Mouse (Mus musculus): ENCODE data around the gene Clec2l. TPM values are rescaled to one million over a fixed set of nuclear protein-coding genes. Genes with fewer than 3 reads are reported as not detected.

The Clec2l gene
- polyA plus RNA-seq, 2 experiments: 6.3 to 16.1 TPM

- no peak overlapping the region for H3K9ac ChIP-seq (ENCODE audit: low read depth, low read length, severe bottlenecking)
- H3K9me3 ChIP-seq (ENCODE audit: control insufficient read depth, low read length): no peaks in the 10 kb centered on the region
- H3K4me3 ChIP-seq (replicated peaks; ENCODE audit: low read length): no peak overlapping the region
- H3K27ac ChIP-seq (replicated peaks; ENCODE audit: low read depth, low read length): no peak overlapping the region
- 55% methylated on average over 5 of the region's 5 CpGs for WGBS
- ATAC-seq (ENCODE audit: low FRiP score, low read depth) (no peak), DNase-seq (ENCODE audit: low spot score) (no peak)
- no peaks in the 10 kb centered on the region for H3K4me1 ChIP-seq (ENCODE audit: control insufficient read depth, insufficient read depth, low read length)
- H3K4me2 ChIP-seq (replicated peaks; ENCODE audit: low read depth, low read length, severe bottlenecking): no peak overlapping the region
- peaks cover 32% of the 10 kb centered on the region for H3K27me3 ChIP-seq (ENCODE audit: control insufficient read depth, insufficient read depth, low read length)
- no peak for TF ChIP-seq POLR2A (IDR thresholded peaks at IDR 0.05; ENCODE audit: borderline replicate concordance, extremely low read depth, insufficient read depth, insufficient read length)
- no peaks in the 10 kb centered on the region for H3K36me3 ChIP-seq (ENCODE audit: control insufficient read depth, insufficient read depth, low read length)
These were observed 20.3 kb upstream of the Clec2l start for GRCm38 (mm10) chr6:38642593-38642992.

- Histone ChIP-seq H3K9ac (ENCODE audit: low read depth, low read length, severe bottlenecking) (no peak overlapping the region), H3K27ac (replicated peaks; ENCODE audit: low read depth, low read length) (no peak overlapping the region), H3K4me2 (replicated peaks; ENCODE audit: low read depth, low read length, severe bottlenecking) (no peak overlapping the region), H3K9me3 (ENCODE audit: control insufficient read depth, low read length) (no peaks in the 10 kb centered on the region), H3K27me3 (ENCODE audit: control insufficient read depth, insufficient read depth, low read length) (peaks cover 27% of the 10 kb centered on the region), H3K4me3 (replicated peaks; ENCODE audit: low read length) (no peak overlapping the region), H3K4me1 (ENCODE audit: control insufficient read depth, insufficient read depth, low read length) (no peaks in the 10 kb centered on the region), H3K36me3 (ENCODE audit: control insufficient read depth, insufficient read depth, low read length) (no peaks in the 10 kb centered on the region)
- ATAC-seq (ENCODE audit: low FRiP score, low read depth) (no peak), DNase-seq (ENCODE audit: low spot score) (no peak)
- no peak for TF ChIP-seq POLR2A (IDR thresholded peaks at IDR 0.05; ENCODE audit: borderline replicate concordance, extremely low read depth, insufficient read depth, insufficient read length)
- WGBS: 70% methylated on average over 3 of the region's 3 CpGs
These were observed 19.8 kb upstream of the Clec2l start for GRCm38 (mm10) chr6:38643039-38643438.

GRCm38 (mm10) chr6:38649545-38649944, 13.3 kb upstream of the Clec2l start:
- H3K27me3 ChIP-seq (ENCODE audit: control insufficient read depth, insufficient read depth, low read length): no peaks in the 10 kb centered on the region
- H3K36me3 ChIP-seq (ENCODE audit: control insufficient read depth, insufficient read depth, low read length): no peaks in the 10 kb centered on the region
- H3K9ac ChIP-seq (ENCODE audit: low read depth, low read length, severe bottlenecking): no peak overlapping the region
- H3K4me1 ChIP-seq (ENCODE audit: control insufficient read depth, insufficient read depth, low read length): no peaks in the 10 kb centered on the region
- DNase-seq (ENCODE audit: low spot score) (no peak), ATAC-seq (ENCODE audit: low FRiP score, low read depth) (no peak)
- no peak overlapping the region for H3K4me2 ChIP-seq (replicated peaks; ENCODE audit: low read depth, low read length, severe bottlenecking)
- no peak overlapping the region for H3K4me3 ChIP-seq (replicated peaks; ENCODE audit: low read length)
- WGBS: 64% methylated on average over 3 of the region's 3 CpGs
- TF ChIP-seq POLR2A (IDR thresholded peaks at IDR 0.05; ENCODE audit: borderline replicate concordance, extremely low read depth, insufficient read depth, insufficient read length): no peak
- H3K9me3 ChIP-seq (ENCODE audit: control insufficient read depth, low read length): no peaks in the 10 kb centered on the region
- H3K27ac ChIP-seq (replicated peaks; ENCODE audit: low read depth, low read length): no peak overlapping the region

GRCm38 (mm10) chr6:38650263-38650937, 12.5 kb upstream of the Clec2l start:
- no peak overlapping the region for H3K27ac ChIP-seq (replicated peaks; ENCODE audit: low read depth, low read length)
- no peaks in the 10 kb centered on the region for H3K36me3 ChIP-seq (ENCODE audit: control insufficient read depth, insufficient read depth, low read length)
- no peak overlapping the region for H3K4me3 ChIP-seq (replicated peaks; ENCODE audit: low read length)
- ATAC-seq (ENCODE audit: low FRiP score, low read depth) (peak; percentile 63; the same call in 1 of the 2 replicates), DNase-seq (ENCODE audit: low spot score) (peak; percentile 64)
- no peak overlapping the region for H3K9ac ChIP-seq (ENCODE audit: low read depth, low read length, severe bottlenecking)
- no peak for TF ChIP-seq POLR2A (IDR thresholded peaks at IDR 0.05; ENCODE audit: borderline replicate concordance, extremely low read depth, insufficient read depth, insufficient read length)
- no peak overlapping the region for H3K4me2 ChIP-seq (replicated peaks; ENCODE audit: low read depth, low read length, severe bottlenecking)
- no peaks in the 10 kb centered on the region for H3K4me1 ChIP-seq (ENCODE audit: control insufficient read depth, insufficient read depth, low read length)
- no peaks in the 10 kb centered on the region for H3K9me3 ChIP-seq (ENCODE audit: control insufficient read depth, low read length)
- WGBS: 39% methylated on average over 14 of the region's 14 CpGs
- H3K27me3 ChIP-seq (ENCODE audit: control insufficient read depth, insufficient read depth, low read length): no peaks in the 10 kb centered on the region

GRCm38 (mm10) chr6:38661626-38662025, 1.2 kb upstream of the Clec2l start:
- Histone ChIP-seq H3K27ac (replicated peaks; ENCODE audit: low read depth, low read length) (no peak overlapping the region), H3K4me3 (replicated peaks; ENCODE audit: low read length) (no peak overlapping the region), H3K9me3 (ENCODE audit: control insufficient read depth, low read length) (no peaks in the 10 kb centered on the region), H3K9ac (ENCODE audit: low read depth, low read length, severe bottlenecking) (no peak overlapping the region), H3K36me3 (ENCODE audit: control insufficient read depth, insufficient read depth, low read length) (no peaks in the 10 kb centered on the region), H3K4me1 (ENCODE audit: control insufficient read depth, insufficient read depth, low read length) (no peaks in the 10 kb centered on the region), H3K27me3 (ENCODE audit: control insufficient read depth, insufficient read depth, low read length) (peaks cover 11% of the 10 kb centered on the region; the same call in 1 of the 2 replicates), H3K4me2 (replicated peaks; ENCODE audit: low read depth, low read length, severe bottlenecking) (no peak overlapping the region)
- 63% methylated on average over 4 of the region's 4 CpGs for WGBS
- no peak for DNase-seq (ENCODE audit: low spot score)
- ATAC-seq (ENCODE audit: low FRiP score, low read depth): no peak
- no peak for TF ChIP-seq POLR2A (IDR thresholded peaks at IDR 0.05; ENCODE audit: borderline replicate concordance, extremely low read depth, insufficient read depth, insufficient read length)

Data from limb, embryonic 14.5 days (tissue).